Mouse (Mus musculus) granulocyte monocyte progenitor cell, adult 5-6 weeks (primary cell): ENCODE measurements around the gene Stt3b. TPM values are rescaled to one million over a fixed set of nuclear protein-coding genes. Genes with fewer than 3 reads are reported as not detected.

Experiments
- ATAC-seq: replicated peaks from 2 replicates; pipeline ENCODE4 v1.8.0; 2016; ENCODE audit warnings: mild to moderate bottlenecking, moderate TSS enrichment, inconsistent platforms; ENCODE audit not compliant: poor library complexity, severe bottlenecking
- total RNA-seq, 2 experiments: library from RNA; stranded (forward) in 1 of 2; stranded (reverse) in 1 of 2; fragments of 200-712, 200-1000 nt in 1 of 2; fragments of >200 nt in 1 of 2; fragmentation: Nextera tagmentation in 1 of 2; gene quantifications; 2 replicates each; pipeline ENCODE4 v1.2.3; 2014 to 2017

Stt3b gene
- total RNA-seq, 2 experiments from 2014 or later: 97.6 to 130 TPM

- ATAC-seq: peak; percentile 14; the same call in 1 of the 2 replicates
Measured at GRCm38 (mm10) chr9:115221265-115221664, 89.0 kb downstream of the Stt3b start.

DNA sequence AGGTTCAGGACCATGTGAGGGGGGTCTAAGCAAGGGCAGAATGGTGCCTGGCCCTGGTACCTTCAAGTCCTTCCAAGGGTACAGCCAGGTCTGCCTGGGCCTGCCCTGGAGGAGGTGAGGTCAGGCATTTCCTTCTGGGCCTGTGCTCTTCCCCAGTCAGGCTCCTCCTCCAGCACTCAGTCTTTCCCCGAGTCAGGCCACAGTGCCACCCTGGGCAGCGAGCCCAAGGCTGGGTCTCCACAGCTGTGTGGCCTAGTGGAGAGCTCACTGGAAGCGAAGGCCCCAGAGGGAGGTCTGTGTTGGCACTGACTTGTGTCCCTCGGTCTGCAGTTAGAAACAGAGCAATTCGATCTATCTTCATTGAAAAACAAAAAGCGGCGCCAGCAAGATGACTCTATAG lies 89.8 kb downstream of the Stt3b start:
- 0 out of 2 replicates have a peak, but pooled peaks have one; percentile 36 for ATAC-seq

GRCm38 (mm10) chr9:115217984-115218383 lies 92.2 kb downstream of the Stt3b start:
- ATAC-seq: no peak

- ATAC-seq: peak; percentile 27; the same call in 1 of the 2 replicates
Measured at GRCm38 (mm10) chr9:115215830-115216701, 94.2 kb downstream of the Stt3b start.

DNA sequence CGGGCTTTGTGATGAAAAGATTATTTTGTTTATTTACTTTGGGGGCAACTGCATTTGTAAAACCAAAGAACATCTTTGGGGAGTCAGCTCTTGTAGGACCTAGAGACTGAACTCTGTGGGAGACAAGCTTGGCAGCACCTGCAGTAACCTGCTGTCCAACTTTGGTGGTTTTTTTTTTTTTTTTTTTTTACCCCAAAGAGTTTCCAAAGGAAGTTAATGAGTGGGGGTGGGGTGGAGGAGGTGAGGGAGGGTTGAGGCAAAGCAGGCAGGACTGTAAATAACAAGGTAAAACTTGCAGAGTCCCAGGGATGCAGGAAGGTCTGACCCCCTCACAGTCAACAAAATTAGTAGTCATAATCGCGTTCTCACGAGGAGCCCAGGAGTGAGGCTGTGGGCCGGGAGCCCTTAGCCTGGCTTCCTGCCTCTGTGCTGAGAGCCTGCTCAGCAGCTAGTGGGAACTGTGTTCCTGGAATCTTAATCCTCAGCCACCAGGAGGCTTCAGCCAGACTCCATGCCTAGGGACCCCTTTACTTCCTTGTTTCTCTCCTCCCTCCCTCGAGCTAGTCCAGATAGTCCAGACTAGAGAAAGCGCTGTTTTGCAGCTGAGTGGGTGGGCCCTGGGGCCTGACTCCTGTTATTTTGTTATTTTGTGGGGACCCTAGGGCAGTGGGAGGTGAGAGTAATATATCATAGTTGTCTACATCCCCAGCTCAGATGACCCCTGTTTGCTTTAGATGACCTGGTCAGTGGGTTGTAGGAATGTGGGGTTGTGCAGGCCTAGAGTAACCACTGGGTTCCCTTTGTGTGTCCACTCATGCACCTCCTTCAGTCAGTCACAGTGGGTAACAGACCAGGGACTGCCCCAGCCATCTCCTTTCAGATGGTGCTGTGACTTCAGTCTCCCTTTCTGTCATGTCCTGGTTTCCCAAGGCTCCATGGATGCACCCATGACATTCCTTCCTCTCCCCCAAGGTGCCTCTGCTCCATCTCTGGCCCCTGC lies 95.3 kb downstream of the Stt3b start:
- ATAC-seq: peak; percentile 37; the same call in 1 of the 2 replicates

GRCm38 (mm10) chr9:115213755-115214264 lies 96.4 kb downstream of the Stt3b start:
- ATAC-seq: no peak

DNA sequence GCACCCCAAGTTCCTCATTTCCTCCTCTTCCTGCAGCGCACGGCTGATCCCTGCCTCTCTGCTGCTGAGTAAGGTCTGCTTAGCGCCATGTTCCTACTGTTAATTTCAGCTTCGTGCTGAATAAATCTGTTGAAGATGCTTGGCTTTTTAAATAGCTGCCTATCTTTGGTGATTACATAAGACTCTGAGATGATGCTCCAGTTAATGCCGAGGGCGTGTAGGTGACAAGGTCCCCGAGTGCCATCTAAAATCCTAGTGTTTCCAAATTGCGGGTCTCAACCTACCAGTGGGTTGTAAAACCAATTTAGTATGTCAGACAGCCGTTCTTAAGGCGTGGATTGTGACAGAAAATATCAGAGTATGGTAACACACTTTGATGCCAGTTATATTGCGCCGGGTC lies 99.7 kb downstream of the Stt3b start:
- ATAC-seq: no peak

DNA sequence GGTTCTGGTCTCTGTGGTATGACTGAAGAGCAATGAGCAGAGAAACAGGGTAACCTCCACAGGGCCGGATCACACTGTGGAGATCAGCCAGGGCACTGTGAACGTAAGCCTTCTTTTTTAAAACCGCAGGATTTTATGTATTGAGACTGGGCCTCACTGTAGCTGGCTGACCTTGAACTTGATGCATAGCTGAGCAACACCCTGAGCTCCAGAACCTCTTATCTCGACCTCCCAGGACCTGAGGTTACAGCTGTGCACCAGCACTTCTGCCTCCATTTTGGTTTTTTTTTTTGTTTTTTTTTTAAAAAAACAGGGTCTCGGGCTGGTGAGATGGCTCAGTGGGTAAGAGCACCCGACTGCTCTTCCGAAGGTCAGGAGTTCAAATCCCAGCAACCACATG lies 100.5 kb downstream of the Stt3b start:
- ATAC-seq: no peak

GRCm38 (mm10) chr9:115206219-115206618 lies 104.0 kb downstream of the Stt3b start:
- no peak for ATAC-seq

- ATAC-seq: peak; percentile 75
Measured at GRCm38 (mm10) chr9:115205491-115205890, 104.7 kb downstream of the Stt3b start.

GRCm38 (mm10) chr9:115203136-115203535 lies 107.1 kb downstream of the Stt3b start:
- ATAC-seq: no peak

DNA sequence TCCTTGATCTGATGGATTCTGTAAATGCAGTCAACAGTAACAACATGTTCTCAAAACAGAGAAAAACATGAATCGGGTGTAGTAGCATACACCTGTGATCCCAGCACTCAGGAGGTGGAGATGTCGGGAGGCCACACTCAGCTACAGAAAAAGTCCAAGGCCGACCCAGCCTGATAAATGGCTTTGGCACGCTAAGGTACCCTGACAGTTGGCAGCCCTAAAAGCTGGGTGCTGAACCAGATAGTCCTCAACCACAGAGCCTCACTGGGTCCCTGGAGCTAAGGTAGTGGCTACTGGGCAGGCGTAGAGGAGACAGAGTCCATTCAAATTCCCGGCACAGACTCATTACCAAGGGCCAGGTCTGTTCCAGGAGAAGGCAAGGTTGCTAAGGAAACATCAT lies 109.0 kb downstream of the Stt3b start:
- ATAC-seq: no peak

DNA sequence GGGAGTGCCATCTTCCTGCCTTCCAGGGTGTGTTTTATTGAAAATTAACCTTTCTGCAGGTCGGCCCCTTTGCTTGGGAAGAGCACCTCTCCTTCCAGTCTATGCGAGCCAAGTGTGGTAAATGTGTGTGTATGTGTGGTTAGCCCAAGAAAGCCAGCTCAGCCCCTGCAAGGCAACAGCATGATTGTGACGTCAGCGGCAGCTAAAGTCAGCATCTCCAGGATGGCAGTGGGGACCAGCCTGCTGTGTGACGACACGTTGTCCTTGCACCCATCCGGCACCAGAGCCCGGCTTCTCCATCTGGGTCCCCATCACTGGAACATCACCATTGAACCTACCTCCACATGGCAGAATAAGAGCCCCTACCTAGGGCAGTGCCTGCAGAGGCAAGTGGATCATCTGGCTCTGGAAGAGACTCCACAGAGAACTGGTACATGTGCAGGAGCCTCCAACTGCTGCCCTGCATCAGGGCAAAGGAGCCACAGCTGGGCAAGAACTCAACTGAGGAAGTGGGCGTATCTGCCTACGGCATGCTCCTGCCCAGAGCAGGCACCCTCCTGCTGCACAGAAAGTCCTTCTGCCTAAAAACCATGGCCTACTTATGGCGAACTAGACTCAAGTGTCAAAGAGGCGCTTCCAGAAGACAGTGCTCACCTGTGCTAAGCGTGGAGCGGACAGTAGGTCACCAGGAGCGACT lies 109.9 kb downstream of the Stt3b start:
- ATAC-seq: no peak

DNA sequence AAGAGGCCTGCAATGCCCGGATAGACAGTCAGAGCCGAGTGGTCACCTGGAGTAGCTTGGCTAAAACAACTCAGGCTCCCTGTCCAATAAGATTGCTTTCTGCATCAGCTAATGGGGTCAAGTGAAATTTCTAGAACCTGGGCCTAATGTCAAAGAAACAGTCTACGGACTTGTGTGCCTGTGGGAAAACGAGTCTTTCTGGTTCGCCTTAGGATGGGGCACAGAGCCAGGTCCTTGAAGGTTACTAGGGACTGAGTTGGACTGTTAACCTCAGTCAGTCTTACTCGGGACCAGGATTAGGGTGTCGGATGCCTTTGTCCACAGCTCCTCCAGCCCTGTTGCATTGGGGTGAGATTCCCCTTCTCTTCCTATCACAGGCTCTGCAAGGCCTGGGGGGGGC lies 113.1 kb downstream of the Stt3b start:
- ATAC-seq: no peak

DNA sequence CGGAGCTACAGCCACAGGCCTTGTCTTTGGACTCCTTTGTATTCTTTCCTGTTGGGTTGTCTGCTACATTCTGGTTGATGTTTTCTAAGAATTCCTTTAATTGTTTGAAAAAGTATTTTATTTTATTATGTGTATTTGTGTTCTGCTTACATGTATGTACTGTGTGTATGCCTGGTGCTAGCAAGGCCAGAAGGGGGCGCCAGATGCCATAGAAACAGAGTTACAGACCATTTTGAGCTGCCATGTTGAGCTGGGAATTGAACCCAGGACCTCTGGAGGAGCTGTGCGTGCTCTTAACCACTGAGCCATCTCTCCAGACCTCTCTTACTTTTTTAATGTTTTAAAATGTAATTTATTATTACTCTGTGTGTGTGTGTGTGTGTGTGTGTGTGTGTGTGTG lies 117.3 kb downstream of the Stt3b start:
- no peak for ATAC-seq
